Mouse (Mus musculus): ENCODE results near the gene Magi1. TPM values are rescaled to one million over a fixed set of nuclear protein-coding genes. Genes with fewer than 3 reads are reported as not detected.
"Not testable (repeated sequence)": the region's sequence is repeated elsewhere in the genome, so short reads cannot be mapped to it uniquely, and the experiment has no call there.

The Magi1 gene
- total and polyA plus RNA-seq, 3 experiments: not detected

- Histone ChIP-seq H3K4me1 (ENCODE audit: control insufficient read depth in 1 of 2, insufficient read depth in 2 of 2, low read length in 2 of 2) (no peaks in the 10 kb centered on the region), H3K9me3 (replicated peaks; ENCODE audit: insufficient read depth, low read length) (no peaks in the 10 kb centered on the region), H3K36me3 (ENCODE audit: control insufficient read depth in 1 of 2, insufficient read depth in 2 of 2, low read length in 2 of 2) (no peaks in the 10 kb centered on the region), H3K27me3 (ENCODE audit: control insufficient read depth in 1 of 2, insufficient read depth in 2 of 2, low read length in 2 of 2) (no peaks in the 10 kb centered on the region), H3K79me2 (ENCODE audit: control insufficient read depth, insufficient read depth, low read length, poor library complexity) (no peaks in the 10 kb centered on the region), H3K27ac (ENCODE audit: control insufficient read depth, low read depth, low read length) (no peak overlapping the region), H3K9ac (ENCODE audit: control insufficient read depth, low read depth, low read length, poor library complexity, severe bottlenecking) (no peak overlapping the region), H3K4me3 (ENCODE audit: control insufficient read depth in 1 of 2, insufficient read depth in 1 of 2, low read depth in 2 of 2, low read length in 2 of 2) (no peak overlapping the region)
- no peak for DNase-seq (ENCODE audit: low read depth, low spot score)
- TF ChIP-seq CHD1 (IDR thresholded peaks at IDR 0.05; ENCODE audit: low read depth, low read length) (no peak), POLR2AphosphoS5 (IDR thresholded peaks at IDR 0.05; ENCODE audit: borderline replicate concordance, low read depth, low read length) (no peak), ZMIZ1 (IDR thresholded peaks at IDR 0.05; ENCODE audit: low read depth, low read length) (no peak), SIN3A (IDR thresholded peaks at IDR 0.05; ENCODE audit: low read length) (no peak), UBTF (IDR thresholded peaks at IDR 0.05; ENCODE audit: borderline replicate concordance, insufficient read depth, low read depth, low read length) (no peak), MAFK (IDR thresholded peaks at IDR 0.05; ENCODE audit: borderline replicate concordance, low read depth, low read length) (no peak), MYC (IDR thresholded peaks at IDR 0.05; ENCODE audit: low read depth, low read length) (no peak), CHD2 (IDR thresholded peaks at IDR 0.05; ENCODE audit: low read length) (no peak)
These were observed 272.2 kb downstream of the Magi1 start for GRCm38 (mm10) chr6:94011521-94011920.

- no peaks in the 10 kb centered on the region for H3K36me3 ChIP-seq (ENCODE audit: control insufficient read depth in 1 of 2, insufficient read depth in 2 of 2, low read length in 2 of 2)
- no peak for DNase-seq (ENCODE audit: low read depth, low spot score)
- H3K9me3 ChIP-seq (replicated peaks; ENCODE audit: insufficient read depth, low read length): no peaks in the 10 kb centered on the region
- no peaks in the 10 kb centered on the region for H3K27me3 ChIP-seq (ENCODE audit: control insufficient read depth in 1 of 2, insufficient read depth in 2 of 2, low read length in 2 of 2)
- H3K4me3 ChIP-seq (ENCODE audit: control insufficient read depth in 1 of 2, insufficient read depth in 1 of 2, low read depth in 2 of 2, low read length in 2 of 2): no peak overlapping the region
- no peak overlapping the region for H3K9ac ChIP-seq (ENCODE audit: control insufficient read depth, low read depth, low read length, poor library complexity, severe bottlenecking)
- no peak overlapping the region for H3K27ac ChIP-seq (ENCODE audit: control insufficient read depth, low read depth, low read length)
- no peaks in the 10 kb centered on the region for H3K79me2 ChIP-seq (ENCODE audit: control insufficient read depth, insufficient read depth, low read length, poor library complexity)
- no peaks in the 10 kb centered on the region for H3K4me1 ChIP-seq (ENCODE audit: control insufficient read depth in 1 of 2, insufficient read depth in 2 of 2, low read length in 2 of 2)
- no peak for TF ChIP-seq MYB (IDR thresholded peaks at IDR 0.05; ENCODE audit: low read depth, low read length)
- no peak for TF ChIP-seq MYC (IDR thresholded peaks at IDR 0.05; ENCODE audit: low read depth, low read length)
- TF ChIP-seq TAL1 (IDR thresholded peaks at IDR 0.05; ENCODE audit: low read length): no peak
- no peak for TF ChIP-seq NRF1 (IDR thresholded peaks at IDR 0.05; ENCODE audit: insufficient read depth, low read depth, low read length, poor library complexity, severe bottlenecking)
- no peak for TF ChIP-seq TBP (IDR thresholded peaks at IDR 0.05; ENCODE audit: low read depth, low read length)
- no peak for TF ChIP-seq KAT2A (conservative IDR thresholded peaks at IDR 0.05; ENCODE audit: low read depth, low read length)
- no peak for TF ChIP-seq ZC3H11A (IDR thresholded peaks at IDR 0.05; ENCODE audit: low read depth, low read length)
- TF ChIP-seq MEF2A (IDR thresholded peaks at IDR 0.05; ENCODE audit: extremely low read depth, insufficient replicate concordance, low read depth, low read length, poor library complexity, severe bottlenecking): no peak
- no peak for TF ChIP-seq CHD1 (IDR thresholded peaks at IDR 0.05; ENCODE audit: low read depth, low read length)
- no peak for TF ChIP-seq JUND (IDR thresholded peaks at IDR 0.05; ENCODE audit: low read depth, low read length)
- TF ChIP-seq GATA1 (IDR thresholded peaks at IDR 0.05; ENCODE audit: low read depth, low read length): no peak
- no peak for TF ChIP-seq ZNF384 (IDR thresholded peaks at IDR 0.05; ENCODE audit: low read depth, low read length)
- TF ChIP-seq USF1 (IDR thresholded peaks at IDR 0.05; ENCODE audit: low read depth, low read length): no peak
- TF ChIP-seq MAZ (IDR thresholded peaks at IDR 0.05; ENCODE audit: low read depth, low read length): no peak
- no peak for TF ChIP-seq GABPA (IDR thresholded peaks at IDR 0.05; ENCODE audit: low read depth, low read length)
- no peak for TF ChIP-seq POLR2A (IDR thresholded peaks at IDR 0.05; ENCODE audit: control insufficient read depth in 1 of 2, insufficient read depth in 1 of 2, low read depth in 1 of 2, low read length in 2 of 2, poor library complexity in 1 of 2)
- no peak for TF ChIP-seq E2F4 (IDR thresholded peaks at IDR 0.05; ENCODE audit: borderline replicate concordance, low read depth, low read length)
- no peak for TF ChIP-seq HCFC1 (IDR thresholded peaks at IDR 0.05; ENCODE audit: low read depth, low read length)
- no peak for TF ChIP-seq MAX (IDR thresholded peaks at IDR 0.05; ENCODE audit: low read length)
These were observed 275.1 kb downstream of the Magi1 start for GRCm38 (mm10) chr6:94008577-94008976.

- H3K27me3 ChIP-seq (ENCODE audit: control insufficient read depth in 1 of 2, insufficient read depth in 2 of 2, low read length in 2 of 2); H3K9me3 ChIP-seq (replicated peaks; ENCODE audit: insufficient read depth, low read length); H3K36me3 ChIP-seq (ENCODE audit: control insufficient read depth in 1 of 2, insufficient read depth in 2 of 2, low read length in 2 of 2); DNase-seq (ENCODE audit: low read depth, low spot score); H3K79me2 ChIP-seq (ENCODE audit: control insufficient read depth, insufficient read depth, low read length, poor library complexity); H3K4me3 ChIP-seq (ENCODE audit: control insufficient read depth in 1 of 2, insufficient read depth in 1 of 2, low read depth in 2 of 2, low read length in 2 of 2); H3K27ac ChIP-seq (ENCODE audit: control insufficient read depth, low read depth, low read length); H3K4me1 ChIP-seq (ENCODE audit: control insufficient read depth in 1 of 2, insufficient read depth in 2 of 2, low read length in 2 of 2); H3K9ac ChIP-seq (ENCODE audit: control insufficient read depth, low read depth, low read length, poor library complexity, severe bottlenecking): not testable (repeated sequence)
These were observed 280.1 kb downstream of the Magi1 start for GRCm38 (mm10) chr6:94003586-94003985.

Measured in MEL (cell line).